Mouse (Mus musculus): ENCODE data around the gene Myh9.

- TF ChIP-seq POLR2A (IDR thresholded peaks at IDR 0.05; ENCODE audit: low read depth, low read length) (no peak), CTCF (conservative IDR thresholded peaks at IDR 0.05; ENCODE audit: insufficient read depth, insufficient read length, low read depth, low read length) (no peak)
Measured at GRCm38 (mm10) chr15:77788356-77788755, 53.6 kb downstream of the Myh9 start.
